Mouse (Mus musculus): ENCODE data around the gene Dnaja3. TPM values are rescaled to one million over a fixed set of nuclear protein-coding genes. Genes with fewer than 3 reads are reported as not detected.
A peak's percentile ranks its signal among the peaks of the same experiment; 100 is the strongest.
"Not testable (repeated sequence)": the region's sequence is repeated elsewhere in the genome, so short reads cannot be mapped to it uniquely, and the experiment has no call there.

Dnaja3 gene
- total RNA-seq, 2 experiments from 2014 or later = 91.1 to 101 TPM

- peak; percentile 50 for DNase-seq (ENCODE audit: low spot score)
Observed at GRCm38 (mm10) chr16:4718753-4719518, 79.1 kb downstream of the Dnaja3 start, which contains the start of gene Nmral1. TSS of gene Nmral1 (minus strand) at chr16:4719356.

DNA sequence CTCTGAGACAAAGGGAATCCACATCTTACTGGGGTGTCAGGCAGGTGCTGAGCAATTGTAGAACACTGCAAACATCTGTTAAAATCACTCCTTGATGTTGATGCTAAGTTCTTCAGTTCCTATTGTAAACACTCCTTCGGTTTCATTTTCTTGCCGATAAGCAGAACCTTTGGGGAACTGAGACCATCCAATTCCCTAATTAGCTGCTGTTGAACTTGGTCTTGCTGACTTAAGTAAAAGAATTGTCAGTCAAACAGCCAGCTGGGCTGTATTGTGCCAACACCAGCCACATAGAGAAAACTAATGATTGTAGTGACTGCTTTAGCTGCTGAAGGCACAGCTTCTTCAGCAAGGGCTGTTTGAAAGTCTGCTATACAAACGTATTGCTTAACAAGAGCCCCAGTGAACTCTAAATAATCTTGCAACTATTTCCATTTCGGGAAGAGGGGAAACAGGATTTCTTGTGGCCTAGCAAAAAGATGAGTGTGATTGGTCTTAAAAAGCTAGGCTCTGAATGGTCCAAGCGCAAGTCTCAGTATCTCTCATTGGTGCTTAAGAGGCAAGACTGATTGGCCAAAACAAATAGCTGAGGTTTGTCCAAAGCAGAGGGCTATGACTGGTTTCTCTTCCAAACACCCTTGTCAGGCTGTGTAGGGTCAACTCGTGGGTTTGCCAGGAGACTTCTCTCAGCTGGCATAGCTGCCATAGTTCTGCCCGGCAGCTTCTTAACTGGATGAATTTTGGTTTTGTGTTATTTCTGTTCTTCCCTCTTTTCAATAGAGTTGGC lies 82.5 kb downstream of the Dnaja3 start:
- no peak for DNase-seq (ENCODE audit: low spot score)

DNA sequence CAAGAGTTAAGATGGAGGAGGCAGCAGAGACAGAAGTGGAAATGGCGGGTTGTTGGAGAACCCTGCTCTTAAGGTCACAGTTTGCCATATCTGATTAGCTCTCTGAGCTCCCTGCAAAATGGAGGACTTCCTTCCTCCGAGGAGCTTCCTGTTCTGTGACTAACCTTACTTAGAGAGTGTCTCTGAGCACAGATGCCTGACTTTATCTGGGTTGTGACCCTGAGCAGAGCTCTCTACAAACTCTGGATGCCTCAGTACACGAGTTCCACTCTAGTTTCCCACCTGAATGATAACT lies 83.1 kb downstream of the Dnaja3 start:
- DNase-seq (ENCODE audit: low spot score) = no peak

GRCm38 (mm10) chr16:4725266-4725665 lies 85.5 kb downstream of the Dnaja3 start:
- DNase-seq (ENCODE audit: low spot score) = no peak

GRCm38 (mm10) chr16:4725780-4726527 lies 86.2 kb downstream of the Dnaja3 start, which contains the start of gene Hmox2:
TSS of gene Hmox2 (plus strand) at chr16:4726361.
- DNase-seq (ENCODE audit: low spot score) = peak; percentile 93

DNA sequence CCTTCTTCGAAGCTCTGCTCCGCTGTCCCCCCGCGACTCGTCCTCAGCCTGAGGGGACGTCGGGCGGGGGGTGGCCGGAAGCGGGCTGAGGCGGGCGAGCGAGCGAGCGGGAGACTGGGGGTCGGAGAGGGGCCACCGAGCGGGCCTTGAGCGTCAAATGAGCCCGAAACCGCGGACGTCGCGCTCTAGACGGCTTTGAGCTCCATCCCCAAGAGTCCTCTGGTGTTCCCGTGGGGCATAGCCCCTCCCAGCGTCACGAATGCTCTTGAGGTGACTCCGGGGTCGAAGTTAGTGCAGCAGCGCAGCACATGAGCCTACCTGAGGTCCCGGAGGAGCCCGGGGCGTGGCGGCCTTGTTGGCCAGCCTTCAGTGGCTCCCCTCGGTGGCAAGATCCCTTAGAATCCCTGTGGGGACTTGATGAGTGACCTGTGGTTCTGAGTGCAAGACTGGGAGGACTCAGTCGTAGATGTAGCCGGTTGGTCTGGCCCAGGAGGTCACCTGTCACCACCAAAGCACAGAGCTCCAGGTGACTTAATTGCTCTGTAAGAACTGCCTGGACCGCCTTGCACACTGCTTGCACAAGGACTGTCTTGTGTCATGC lies 86.8 kb downstream of the Dnaja3 start:
- peak; percentile 43 for DNase-seq (ENCODE audit: low spot score)

DNA sequence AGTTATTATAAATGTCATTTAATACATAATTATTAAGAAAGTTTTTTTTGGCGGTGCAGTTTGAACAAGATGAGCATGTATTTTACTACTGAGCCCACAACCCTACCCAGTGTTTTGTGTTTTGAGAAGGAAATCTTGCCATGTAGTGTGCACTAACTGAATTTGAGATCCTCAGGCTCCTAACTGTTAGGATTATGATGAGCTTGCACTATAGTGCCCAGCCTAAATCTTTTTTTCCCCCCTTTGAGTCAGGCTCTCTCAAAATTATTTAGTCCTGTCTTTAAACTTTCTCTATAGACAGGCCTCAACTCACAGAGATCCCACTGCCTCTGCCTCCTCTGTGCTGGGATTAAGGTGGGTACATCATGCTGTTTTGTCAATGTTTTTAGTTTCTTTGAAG lies 87.7 kb downstream of the Dnaja3 start:
- DNase-seq (ENCODE audit: low spot score) = no peak

GRCm38 (mm10) chr16:4727963-4728362 lies 88.2 kb downstream of the Dnaja3 start:
- DNase-seq (ENCODE audit: low spot score) = no peak

DNA sequence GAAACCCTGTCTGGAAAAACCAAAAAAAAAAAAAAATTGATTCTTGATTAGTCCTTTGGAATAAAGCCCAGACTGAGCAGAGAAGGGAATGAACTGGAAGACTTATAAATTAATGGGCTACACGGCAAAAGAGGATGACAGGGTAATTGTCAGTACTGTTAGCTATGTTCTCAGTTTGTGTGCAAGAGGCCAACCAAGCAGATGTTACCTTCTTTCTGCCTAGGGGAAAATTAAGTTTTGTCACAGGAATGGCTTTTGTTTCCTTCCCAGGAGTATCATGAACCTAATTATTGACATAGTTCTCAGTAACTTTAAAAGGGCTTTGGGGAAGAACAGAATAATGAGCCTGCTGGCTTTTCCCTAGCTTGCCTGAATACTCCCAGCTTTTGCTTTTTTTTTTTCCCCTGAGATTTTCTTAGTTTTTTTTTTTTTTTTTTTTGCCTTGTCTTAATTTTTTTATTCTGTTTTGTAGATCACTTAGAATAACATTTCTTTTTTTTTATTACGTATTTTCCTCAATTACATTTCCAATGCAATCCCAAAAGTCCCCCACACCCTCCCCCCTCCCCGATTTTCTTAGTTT lies 91.1 kb downstream of the Dnaja3 start:
- no peak for DNase-seq (ENCODE audit: low spot score)

GRCm38 (mm10) chr16:4736262-4736661 lies 96.5 kb downstream of the Dnaja3 start:
- no peak for DNase-seq (ENCODE audit: low spot score)

DNA sequence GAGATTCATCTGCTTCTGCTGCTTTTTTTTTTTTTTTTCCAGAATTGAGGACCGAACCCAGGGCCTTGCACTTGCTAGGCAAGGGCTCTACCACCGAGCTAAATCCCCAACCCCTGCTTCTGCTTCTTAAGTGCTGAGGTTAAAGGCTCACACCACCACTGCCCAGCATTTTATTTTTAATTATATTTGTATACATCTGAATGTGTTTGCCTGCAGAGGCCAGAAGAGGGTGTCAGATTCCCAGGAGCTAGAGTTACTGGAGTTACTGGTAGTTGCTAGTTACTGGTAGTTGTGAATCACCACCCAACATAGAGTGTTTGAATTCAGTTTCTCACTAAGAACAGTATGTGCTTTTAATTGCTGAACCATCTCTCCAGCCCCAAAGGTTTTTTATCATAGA lies 100.2 kb downstream of the Dnaja3 start:
- DNase-seq (ENCODE audit: low spot score) = peak; percentile 33

GRCm38 (mm10) chr16:4742186-4742585 lies 102.4 kb downstream of the Dnaja3 start:
- DNase-seq (ENCODE audit: low spot score) = no peak

- DNase-seq (ENCODE audit: low spot score) = no peak
Observed at GRCm38 (mm10) chr16:4752155-4752554, 112.4 kb downstream of the Dnaja3 start.

- no peak for DNase-seq (ENCODE audit: low spot score)
Observed at GRCm38 (mm10) chr16:4754045-4754444, 114.3 kb downstream of the Dnaja3 start.

- not testable (repeated sequence) for DNase-seq (ENCODE audit: low spot score)
Observed at GRCm38 (mm10) chr16:4756660-4757335, 117.0 kb downstream of the Dnaja3 start.

Other genes starting within 250 kb of the Dnaja3 start
- 10 to 100 TPM; 33.7 to 36.2 TPM for gene Adcy9, start 219.5 kb upstream of the Dnaja3 start, total RNA-seq (2021)
- 1,000 to 10,000 TPM; 1,111 to 1,154 TPM for gene Srl, start 98.2 kb upstream of the Dnaja3 start, total RNA-seq (2021)
- gene Tfap4, start 80.1 kb upstream of the Dnaja3 start, total RNA-seq (2021) = 1 to 10 TPM; 2.7 to 2.9 TPM
- gene Glis2, start 45.3 kb upstream of the Dnaja3 start, total RNA-seq (2021) = 1 to 10 TPM; 4.0 to 7.3 TPM
- 100 to 1,000 TPM; 108 to 113 TPM for gene Pam16, start 15.0 kb upstream of the Dnaja3 start, total RNA-seq (2021)
- 1 to 10 TPM; 4.1 to 5.0 TPM for gene Vasn, start within 50 bp of the Dnaja3 start, total RNA-seq (2021)
- 10 to 100 TPM; 13.9 to 14.4 TPM for gene Coro7, start 39.8 kb downstream of the Dnaja3 start, total RNA-seq (2021)
- 1 to 10 TPM; 2.5 to 2.9 TPM for gene Nmral1, start 79.4 kb downstream of the Dnaja3 start, total RNA-seq (2021)
- gene Hmox2, start 86.4 kb downstream of the Dnaja3 start, total RNA-seq (2021) = 10 to 100 TPM; 37.6 to 46.7 TPM
- gene Cdip1, start 150.3 kb downstream of the Dnaja3 start, total RNA-seq (2021) = 10 to 100 TPM; 73.7 to 74.7 TPM
- not detected for gene 4930562C15Rik, start 195.4 kb downstream of the Dnaja3 start, total RNA-seq (2021)
- 10 to 100 TPM; 35.4 to 37.6 TPM for gene Ubald1, start 240.3 kb downstream of the Dnaja3 start, total RNA-seq (2021)
- gene Mgrn1, start 246.3 kb downstream of the Dnaja3 start, total RNA-seq (2021) = 10 to 100 TPM; 54.2 to 62.4 TPM

Data from gastrocnemius, adult 18-20 months (tissue).